Mouse (Mus musculus) adrenal gland, adult 18-20 months (tissue): ENCODE results near the gene Zbtb32. TPM values are rescaled to one million over a fixed set of nuclear protein-coding genes. Genes with fewer than 3 reads are reported as not detected.

Experiments
- DNase-seq, 2 experiments: peaks; one replicate each; pipeline ENCODE4 v3.0.0; 2021 to 2022; ENCODE audit warnings: low spot score in 2 of 2
- total RNA-seq, 2 experiments: library from RNA; stranded (reverse); gene quantifications; 1 replicate in 1 of 2; 2 replicates in 1 of 2; pipeline ENCODE4 v1.2.3; 2021

The Zbtb32 gene
- total RNA-seq, 2 experiments from 2014 or later: 0.83 TPM; not detected in 1

DNA sequence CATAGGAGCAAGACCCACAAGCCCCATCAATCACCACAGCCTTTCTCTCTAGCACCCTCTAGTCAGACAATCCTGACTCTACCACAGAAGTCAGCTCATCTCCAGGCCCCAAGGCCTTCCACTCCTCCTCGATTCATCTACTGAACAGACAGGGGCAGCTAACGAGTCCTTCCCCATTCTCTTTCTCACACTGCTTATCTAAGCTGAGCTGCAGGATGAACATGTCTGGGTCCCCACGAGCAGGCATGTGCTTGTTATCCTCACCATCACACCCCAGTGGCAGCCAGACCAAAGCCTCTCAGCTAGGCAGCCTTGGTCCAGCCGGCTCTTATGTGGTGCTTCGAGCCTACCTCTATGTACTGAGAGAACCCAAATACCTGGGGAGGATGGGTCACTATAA is 26.3 kb downstream of the Zbtb32 start:
- no peak for DNase-seq

- no peak for DNase-seq
Observed at GRCm38 (mm10) chr7:30567555-30567954, 31.2 kb downstream of the Zbtb32 start.

DNA sequence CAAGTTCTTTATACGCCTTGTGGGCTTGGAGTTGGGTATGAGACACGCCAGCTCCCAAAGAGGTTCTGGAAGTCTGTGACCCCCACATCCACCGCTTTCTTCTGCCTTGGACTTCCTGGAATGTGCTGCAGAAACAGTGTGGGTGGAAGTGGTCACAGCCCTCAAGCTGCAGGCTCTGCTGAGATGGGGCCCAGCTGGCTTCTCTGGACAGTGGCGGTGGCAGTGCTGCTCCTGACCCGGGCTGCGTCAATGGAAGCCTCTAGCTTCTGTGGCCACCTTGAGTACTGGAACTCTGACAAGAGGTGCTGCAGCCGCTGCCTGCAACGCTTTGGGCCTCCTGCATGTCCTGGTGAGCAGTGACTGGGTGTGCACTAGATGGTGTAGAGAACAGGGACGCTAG is 32.7 kb downstream of the Zbtb32 start:
- DNase-seq: no peak

GRCm38 (mm10) chr7:30564970-30565571 is 33.6 kb downstream of the Zbtb32 start, which contains the start of gene Igflr1:
TSS of gene Igflr1 (plus strand) at chr7:30565427.
- no peak for DNase-seq

DNA sequence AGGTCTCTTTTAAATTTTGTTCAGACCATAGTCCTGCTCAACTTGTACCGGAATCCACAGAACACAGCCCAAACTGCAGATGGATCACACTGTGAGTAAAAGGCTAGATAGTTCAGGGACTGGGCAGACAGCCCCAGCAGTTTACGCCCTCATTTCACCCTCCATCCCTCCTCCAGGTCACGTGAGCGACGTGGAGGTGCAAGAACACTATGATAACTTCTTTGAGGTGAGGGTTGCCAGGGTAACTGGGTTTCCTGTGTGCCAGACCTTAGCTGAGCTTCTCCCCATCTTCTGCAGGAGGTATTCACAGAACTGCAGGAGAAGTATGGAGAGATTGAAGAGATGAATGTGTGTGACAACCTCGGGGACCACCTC is 34.8 kb downstream of the Zbtb32 start:
- DNase-seq: no peak

DNA sequence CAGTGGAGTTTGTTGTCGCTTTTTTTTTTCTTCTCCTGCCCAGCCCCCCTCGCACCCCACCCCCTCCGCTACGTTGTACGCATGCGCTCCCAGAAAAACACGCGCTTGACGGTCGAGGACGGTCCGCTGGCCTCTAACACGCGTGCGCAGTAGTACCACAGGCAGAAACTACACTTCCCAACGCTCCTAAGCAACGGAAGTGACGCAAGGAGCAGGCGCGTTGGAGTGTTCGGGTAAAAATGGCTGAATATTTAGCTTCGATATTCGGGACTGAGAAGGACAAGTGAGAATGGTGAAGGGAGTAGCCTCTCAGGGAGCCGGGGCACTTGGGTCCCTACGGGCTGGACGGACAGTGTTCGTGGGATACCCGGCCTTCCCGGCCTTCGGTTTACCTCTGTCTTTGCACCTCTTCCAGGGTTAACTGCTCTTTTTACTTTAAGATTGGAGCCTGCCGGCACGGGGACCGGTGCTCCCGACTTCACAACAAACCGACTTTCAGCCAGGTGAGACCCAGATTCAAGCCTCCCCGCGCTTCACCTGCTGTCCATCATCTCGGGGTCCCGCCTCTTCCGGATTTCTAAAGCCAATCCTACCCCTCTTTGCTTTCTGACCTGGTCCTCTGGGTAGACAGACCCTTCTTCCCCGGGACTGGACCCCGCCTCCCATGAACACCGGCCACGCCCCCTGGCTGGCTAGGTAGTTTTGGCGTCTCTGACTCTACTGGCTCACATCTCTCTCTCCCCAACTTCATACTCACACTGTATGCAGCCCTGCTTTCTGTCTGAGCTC is 35.4 kb downstream of the Zbtb32 start, which contains the start of the genes U2af1l4, Gm49396 and Psenen:
TSS of gene U2af1l4 (plus strand) at position 185 of the 789 bp plus-strand sequence.
TSS of gene Gm49396 (plus strand) at position 228 of the 789 bp plus-strand sequence.
TSS of gene Psenen (minus strand) at position 511 of the 789 bp plus-strand sequence.
- peak; percentile 88 to 90 for DNase-seq

GRCm38 (mm10) chr7:30562526-30563116 is 36.1 kb downstream of the Zbtb32 start:
- DNase-seq: peak in 1 of 2 experiments; percentile 42

DNA sequence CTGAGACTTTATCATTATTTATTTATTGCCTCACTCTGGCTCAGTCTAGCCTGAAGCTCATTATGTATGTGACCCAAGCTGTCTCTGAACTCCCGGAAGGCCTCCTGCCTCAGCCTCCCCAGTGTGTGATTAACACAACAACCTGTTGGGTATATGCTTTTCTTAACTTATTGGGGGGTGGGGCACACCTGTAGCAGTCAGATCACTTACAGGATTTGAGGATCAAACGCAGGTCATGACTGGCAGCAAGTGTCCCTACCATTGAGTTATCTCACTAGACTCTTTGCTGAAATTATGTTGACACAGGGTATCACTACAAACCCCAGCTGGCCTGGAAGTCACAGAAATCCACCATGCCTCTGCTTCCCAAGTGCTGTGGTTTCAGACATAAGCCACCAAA is 38.4 kb downstream of the Zbtb32 start:
- DNase-seq: no peak

- DNase-seq: peak; percentile 79 to 84
Observed at GRCm38 (mm10) chr7:30559443-30559954, 39.2 kb downstream of the Zbtb32 start, which contains the start of gene Lin37. TSS of gene Lin37 (minus strand) at chr7:30559838.

DNA sequence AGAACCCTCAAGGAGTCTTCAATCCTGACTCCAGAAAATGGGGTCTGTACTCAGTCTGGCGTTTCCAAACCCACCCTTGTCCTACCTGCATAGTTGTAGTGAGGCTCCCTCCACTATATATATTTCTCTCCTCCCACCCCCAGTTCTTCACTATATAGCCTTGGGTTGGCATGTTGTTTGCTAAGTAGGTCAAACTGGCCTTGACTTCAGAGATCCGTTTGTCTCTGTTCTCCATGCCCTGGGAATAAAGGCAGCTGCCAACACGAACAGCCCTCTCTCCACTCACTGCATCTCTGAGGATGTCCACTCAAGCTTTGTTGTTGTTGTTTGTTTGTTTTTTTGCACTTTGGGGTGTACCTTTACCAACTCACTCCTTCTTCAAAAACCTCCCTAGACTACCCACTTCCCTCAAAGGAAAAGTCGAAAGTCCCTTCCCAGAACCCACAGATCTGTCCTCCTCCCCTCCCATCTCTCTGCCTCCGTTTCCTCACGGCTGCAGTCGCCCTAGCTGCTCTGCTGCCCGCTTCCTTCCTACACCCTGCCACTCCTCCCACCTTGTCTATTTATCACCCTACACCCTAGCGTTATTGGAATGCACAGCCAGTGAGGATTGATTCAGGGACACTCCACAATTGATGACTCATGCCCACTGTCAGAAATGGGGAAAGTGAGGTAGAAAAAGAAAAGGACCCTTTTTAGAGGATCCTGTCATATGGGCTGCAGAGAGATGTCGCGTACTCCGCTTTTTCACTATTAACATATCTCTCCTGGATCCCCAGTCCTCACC is 39.9 kb downstream of the Zbtb32 start:
- DNase-seq: no peak

DNA sequence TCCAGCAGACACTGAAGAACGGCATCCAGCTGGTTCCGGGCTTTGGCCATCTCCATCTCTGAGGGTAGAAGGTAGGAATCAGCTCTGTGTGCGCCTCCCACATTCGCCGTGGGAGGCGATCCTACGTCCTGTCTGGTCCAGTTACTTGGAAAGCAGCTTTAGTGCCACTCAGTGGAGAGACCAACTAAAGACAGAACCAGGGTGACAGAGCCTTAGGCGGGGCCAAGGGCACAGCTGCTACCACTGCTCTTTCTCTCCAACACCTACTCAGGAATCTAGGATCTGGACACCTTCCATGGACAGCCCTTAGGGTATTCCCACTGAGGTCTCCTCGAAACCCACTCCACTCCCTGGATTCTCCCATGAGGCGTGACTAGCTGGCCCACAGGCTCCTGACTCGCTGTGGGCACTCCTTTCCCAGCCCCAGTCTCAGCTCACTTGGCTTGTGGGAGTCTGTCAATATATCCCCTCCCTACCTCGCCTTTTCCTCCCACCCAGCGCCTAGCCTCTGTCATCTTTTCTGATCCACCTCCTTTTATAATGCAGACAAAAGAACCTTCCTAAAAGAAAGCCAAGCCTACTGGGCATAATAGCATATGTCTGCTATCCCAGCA is 40.7 kb downstream of the Zbtb32 start:
- no peak for DNase-seq

- DNase-seq: no peak
Observed at GRCm38 (mm10) chr7:30556894-30557536, 41.7 kb downstream of the Zbtb32 start.

- no peak for DNase-seq
Observed at GRCm38 (mm10) chr7:30553810-30554584, 44.7 kb downstream of the Zbtb32 start.

DNA sequence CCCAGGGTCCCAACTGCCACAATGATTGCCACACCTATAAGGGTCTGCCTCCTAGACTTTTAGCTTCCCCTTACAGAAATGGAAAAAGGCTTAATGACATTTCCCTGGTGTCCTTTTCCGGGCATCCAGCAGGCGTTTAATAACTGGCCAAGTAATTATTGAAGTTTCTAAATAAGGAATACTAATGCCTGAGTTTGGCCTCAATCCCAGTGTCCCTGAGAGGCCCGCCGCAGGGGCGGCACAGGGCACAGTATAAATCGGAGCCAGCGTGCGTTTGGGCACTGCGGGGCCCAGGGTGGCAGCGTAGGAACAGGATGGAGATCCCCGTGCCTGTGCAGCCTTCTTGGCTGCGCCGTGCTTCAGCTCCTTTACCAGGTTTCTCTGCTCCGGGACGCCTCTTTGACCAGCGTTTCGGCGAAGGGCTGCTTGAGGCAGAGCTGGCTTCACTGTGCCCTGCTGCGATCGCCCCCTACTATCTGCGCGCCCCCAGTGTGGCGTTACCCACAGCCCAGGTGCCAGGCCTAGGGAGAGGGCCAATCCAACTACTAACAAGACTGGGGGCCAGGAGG is 45.6 kb downstream of the Zbtb32 start:
- DNase-seq: peak; percentile 67 to 70

- DNase-seq: peak; percentile 86 to 87
Observed at GRCm38 (mm10) chr7:30552102-30553020, 46.3 kb downstream of the Zbtb32 start, which contains the start of the genes Hspb6 and Proser3. TSS of gene Hspb6 (plus strand) at chr7:30552178. TSS of gene Proser3 (minus strand) at chr7:30552299.

- DNase-seq: no peak
Observed at GRCm38 (mm10) chr7:30551445-30552101, 47.1 kb downstream of the Zbtb32 start.

DNA sequence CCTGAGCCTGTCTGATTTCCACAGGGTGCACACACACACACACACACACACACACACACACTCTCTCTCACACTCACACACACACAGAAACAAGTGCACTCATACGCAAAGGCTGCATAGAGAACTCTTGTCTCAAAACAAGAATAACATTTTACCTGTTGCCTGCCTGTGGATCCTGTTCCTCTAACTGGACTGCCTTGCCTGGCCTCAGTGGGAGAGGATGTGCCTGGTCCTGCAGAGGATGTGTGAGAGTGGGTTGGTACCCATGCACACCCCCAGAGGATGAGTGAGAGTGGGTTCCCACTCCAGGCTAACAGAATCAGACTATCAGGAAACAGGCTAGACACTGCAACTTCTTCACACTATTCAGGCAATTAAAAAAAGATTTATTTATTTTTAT is 48.1 kb downstream of the Zbtb32 start:
- DNase-seq: no peak
